17 mouse cellular contexts compared by ENCODE assay signal in genomic region chr4:99328306-99328705, GRCm38 (mm10). TPM values are rescaled to one million over a fixed set of nuclear protein-coding genes. Genes with fewer than 3 reads are reported as not detected.
"Had no signal": no experiment of that assay in that cellular context is flagged by ENCODE, and none has a peak within 500 bp of the region (broad histone marks: within the 10 kb centered on the region; RNA-seq: fewer than 3 reads in every experiment).

No protein-coding gene starts in this region.

- H3K4me3 ChIP-seq: neural tube, embryonic 13.5 days; neural tube, embryonic 15.5 days; stomach, embryonic 15.5 days had no signal

- H3K9me3 ChIP-seq: neural tube, embryonic 13.5 days; neural tube, embryonic 15.5 days; stomach, embryonic 15.5 days had no signal

- H3K36me3 ChIP-seq: neural tube, embryonic 13.5 days; neural tube, embryonic 15.5 days; stomach, embryonic 15.5 days had no signal

- DNase-seq: retina, postnatal 1 day; right cerebral cortex, adult 18-20 months; right cerebral cortex, postnatal 14 days; right cerebral cortex, postnatal 25 days; right cerebral cortex, postnatal 4 days; spleen, adult 18-20 months; thymus, adult 18-20 months; thymus, adult 2 months; thymus, postnatal 14 days; thymus, postnatal 25 days; thymus, postnatal 36 days; thymus, postnatal 4 days had no signal

- H3K9ac ChIP-seq: neural tube, embryonic 13.5 days; neural tube, embryonic 15.5 days; stomach, embryonic 15.5 days had no signal

- H3K27ac ChIP-seq: neural tube, embryonic 13.5 days; neural tube, embryonic 15.5 days; stomach, embryonic 15.5 days; stomach, postnatal 0 days had no signal

- H3K4me2 ChIP-seq: neural tube, embryonic 13.5 days; neural tube, embryonic 15.5 days; stomach, embryonic 15.5 days had no signal

- H3K27me3 ChIP-seq: stomach, embryonic 15.5 days had no signal

- H3K4me1 ChIP-seq: neural tube, embryonic 13.5 days; neural tube, embryonic 15.5 days; stomach, embryonic 15.5 days had no signal

RNA-seq across cellular contexts. Expression of gene Gm12689, which starts 32.6 kb away (rescaled TPM):
- polyA plus RNA-seq: stomach, postnatal 0 days; thymus, adult 2 months; thymus, postnatal 0 days had no signal
